Mouse (Mus musculus) MEL (cell line): ENCODE results near the gene Taar7f. TPM values are rescaled to one million over a fixed set of nuclear protein-coding genes. Genes with fewer than 3 reads are reported as not detected.

Experiments used
- DNase-seq: peaks from one replicate; pipeline ENCODE4 v3.0.0; 2011; ENCODE audit warnings: low read depth, low spot score
- H3K27ac ChIP-seq: 2 replicates; pipeline ENCODE4 v1.5.1; 2012; ENCODE audit warnings: low read depth, mild to moderate bottlenecking, control low read depth, low read length, moderate library complexity; ENCODE audit not compliant: control insufficient read depth
- H3K27me3 ChIP-seq, 2 experiments: fragments of 150-350 bp in 1 of 2; sonication (generic) in 1 of 2; 2 replicates each; pipeline ENCODE4 v1.6.1; 2012; ENCODE audit warnings: low read length in 2 of 2, mild to moderate bottlenecking in 2 of 2, improper control_type of control experiment in 1 of 2, moderate library complexity in 1 of 2; ENCODE audit not compliant: insufficient read depth in 2 of 2, control insufficient read depth in 1 of 2
- H3K36me3 ChIP-seq, 2 experiments: 2 replicates each; pipeline ENCODE4 v1.6.1; 2012 to 2014; ENCODE audit warnings: low read length in 2 of 2, improper control_type of control experiment in 1 of 2, inconsistent platforms in 1 of 2, mild to moderate bottlenecking in 1 of 2; ENCODE audit not compliant: insufficient read depth in 2 of 2, control insufficient read depth in 1 of 2
- H3K4me1 ChIP-seq, 2 experiments: fragments of 150-350 bp in 1 of 2; sonication (generic) in 1 of 2; 2 replicates each; pipeline ENCODE4 v1.6.1; 2012; ENCODE audit warnings: low read length in 2 of 2, improper control_type of control experiment in 1 of 2, mild to moderate bottlenecking in 1 of 2; ENCODE audit not compliant: insufficient read depth in 2 of 2, control insufficient read depth in 1 of 2
- H3K4me3 ChIP-seq, 2 experiments: fragments of 150-350 bp in 1 of 2; sonication (generic) in 1 of 2; 2 replicates each; pipeline ENCODE4 v1.5.1; 2012; ENCODE audit warnings: low read depth in 2 of 2, low read length in 2 of 2, mild to moderate bottlenecking in 2 of 2, moderate library complexity in 2 of 2, control low read depth in 1 of 2, improper control_type of control experiment in 1 of 2; ENCODE audit not compliant: control insufficient read depth in 1 of 2, insufficient read depth in 1 of 2
- H3K79me2 ChIP-seq: 2 replicates; pipeline ENCODE4 v1.6.1; 2012; ENCODE audit warnings: mild to moderate bottlenecking, low read length, moderate library complexity; ENCODE audit not compliant: control insufficient read depth, poor library complexity, insufficient read depth
- H3K9ac ChIP-seq: 2 replicates; pipeline ENCODE4 v1.6.1; 2012; ENCODE audit warnings: low read depth, mild to moderate bottlenecking, control low read depth, low read length, moderate library complexity; ENCODE audit not compliant: control insufficient read depth, poor library complexity, severe bottlenecking
- H3K9me3 ChIP-seq: fragments of 150-350 bp; sonication (generic); replicated peaks from 2 replicates; pipeline ENCODE4 v1.6.1; 2012; ENCODE audit warnings: mild to moderate bottlenecking, low read length, improper control_type of control experiment, moderate library complexity; ENCODE audit not compliant: insufficient read depth
- BHLHE40 ChIP-seq: IDR thresholded peaks from 2 replicates; pipeline ENCODE4 v1.6.1; 2012; ENCODE audit warnings: low read depth, mild to moderate bottlenecking, inconsistent platforms, low read length, improper control_type of control experiment, borderline replicate concordance
- CTCF ChIP-seq, 3 experiments: IDR thresholded peaks in 2 of 3; conservative IDR thresholded peaks in 1 of 3; 2 replicates each; pipeline ENCODE4 v1.5.1; 2011 to 2012; ENCODE audit warnings: low read length in 3 of 3, low read depth in 2 of 3, mild to moderate bottlenecking in 2 of 3, improper control_type of control experiment in 1 of 3, inconsistent platforms in 1 of 3, mixed read lengths in 1 of 3, moderate library complexity in 1 of 3; ENCODE audit not compliant: control insufficient read depth in 1 of 3, insufficient read depth in 1 of 3, poor library complexity in 1 of 3, severe bottlenecking in 1 of 3
- E2F4 ChIP-seq: IDR thresholded peaks from 2 replicates; pipeline ENCODE4 v1.6.1; 2011; ENCODE audit warnings: low read depth, low read length, improper control_type of control experiment, borderline replicate concordance
- GATA1 ChIP-seq: IDR thresholded peaks from 2 replicates; pipeline ENCODE4 v1.6.1; 2011; ENCODE audit warnings: low read depth, low read length, improper control_type of control experiment
- KAT2A ChIP-seq: conservative IDR thresholded peaks from 2 replicates; pipeline ENCODE4 v1.6.1; 2012; ENCODE audit warnings: low read depth, low read length, improper control_type of control experiment, inconsistent platforms
- MAFK ChIP-seq: IDR thresholded peaks from 2 replicates; pipeline ENCODE4 v1.6.1; 2011; ENCODE audit warnings: low read depth, mild to moderate bottlenecking, low read length, improper control_type of control experiment, borderline replicate concordance
- MAZ ChIP-seq: IDR thresholded peaks from 2 replicates; pipeline ENCODE4 v1.6.1; 2012; ENCODE audit warnings: low read depth, mild to moderate bottlenecking, inconsistent platforms, low read length, improper control_type of control experiment
- MEF2A ChIP-seq: IDR thresholded peaks from 2 replicates; pipeline ENCODE4 v1.6.1; 2014; ENCODE audit warnings: low read depth, mild to moderate bottlenecking, inconsistent platforms, low read length, improper control_type of control experiment; ENCODE audit not compliant: poor library complexity, insufficient replicate concordance, severe bottlenecking; ENCODE audit errors: extremely low read depth
- MYB ChIP-seq: IDR thresholded peaks from 2 replicates; pipeline ENCODE4 v1.6.1; 2011; ENCODE audit warnings: mild to moderate bottlenecking, low read depth, low read length, improper control_type of control experiment
- MYC ChIP-seq: IDR thresholded peaks from 2 replicates; pipeline ENCODE4 v1.6.1; 2011; ENCODE audit warnings: low read depth, mild to moderate bottlenecking, low read length, improper control_type of control experiment, moderate library complexity
- NELFE ChIP-seq: IDR thresholded peaks from 2 replicates; pipeline ENCODE4 v1.6.1; 2011; ENCODE audit warnings: low read depth, low read length, improper control_type of control experiment
- POLR2A ChIP-seq, 2 experiments: IDR thresholded peaks; 2 replicates each; pipeline ENCODE4 v1.6.1; 2011 to 2012; ENCODE audit warnings: low read length in 2 of 2, mild to moderate bottlenecking in 2 of 2, control low read depth in 1 of 2, improper control_type of control experiment in 1 of 2, low read depth in 1 of 2, moderate library complexity in 1 of 2; ENCODE audit not compliant: control insufficient read depth in 1 of 2, insufficient read depth in 1 of 2, poor library complexity in 1 of 2
- POLR2AphosphoS2 ChIP-seq: IDR thresholded peaks from 2 replicates; pipeline ENCODE4 v1.6.1; 2011; ENCODE audit warnings: low read length, improper control_type of control experiment
- RCOR1 ChIP-seq: IDR thresholded peaks from 2 replicates; pipeline ENCODE4 v1.6.1; 2012; ENCODE audit warnings: low read depth, mild to moderate bottlenecking, inconsistent platforms, low read length, improper control_type of control experiment
- SIN3A ChIP-seq: IDR thresholded peaks from 2 replicates; pipeline ENCODE4 v1.6.1; 2012; ENCODE audit warnings: low read length, improper control_type of control experiment, inconsistent platforms
- TAL1 ChIP-seq: IDR thresholded peaks from 2 replicates; pipeline ENCODE4 v1.6.1; 2012; ENCODE audit warnings: mild to moderate bottlenecking, inconsistent platforms, low read length, moderate library complexity, mixed read lengths
- TBP ChIP-seq: IDR thresholded peaks from 2 replicates; pipeline ENCODE4 v1.8.0; 2011; ENCODE audit warnings: low read depth, low read length, improper control_type of control experiment
- TCF12 ChIP-seq: IDR thresholded peaks from 2 replicates; pipeline ENCODE4 v1.6.1; 2014; ENCODE audit warnings: low read depth, mild to moderate bottlenecking, inconsistent platforms, low read length, improper control_type of control experiment, moderate library complexity
- USF1 ChIP-seq: IDR thresholded peaks from 2 replicates; pipeline ENCODE4 v1.6.1; 2014; ENCODE audit warnings: low read depth, mild to moderate bottlenecking, inconsistent platforms, low read length, improper control_type of control experiment, moderate library complexity
- ZC3H11A ChIP-seq: IDR thresholded peaks from 2 replicates; pipeline ENCODE4 v1.6.1; 2012; ENCODE audit warnings: low read depth, mild to moderate bottlenecking, inconsistent platforms, low read length, improper control_type of control experiment
- ZKSCAN1 ChIP-seq: IDR thresholded peaks from 2 replicates; pipeline ENCODE4 v1.6.1; 2012; ENCODE audit warnings: low read depth, mild to moderate bottlenecking, inconsistent platforms, low read length, improper control_type of control experiment, moderate library complexity
- ZMIZ1 ChIP-seq: IDR thresholded peaks from 2 replicates; pipeline ENCODE4 v1.6.1; 2012; ENCODE audit warnings: low read depth, mild to moderate bottlenecking, inconsistent platforms, low read length, improper control_type of control experiment, moderate library complexity
- ZNF384 ChIP-seq: IDR thresholded peaks from 2 replicates; pipeline ENCODE4 v1.6.1; 2012; ENCODE audit warnings: low read depth, mild to moderate bottlenecking, inconsistent platforms, low read length, improper control_type of control experiment
- polyA plus RNA-seq, 2 experiments: library from polyadenylated mRNA; stranded (reverse) in 1 of 2; unstranded in 1 of 2; fragments of >175 nt in 1 of 2; fragments of >200 nt in 1 of 2; gene quantifications; 2 replicates each; pipeline versions ENCODE4 v1.2.1 to v1.2.4; 2012; ENCODE audit warnings: low replicate concordance in 2 of 2, low read depth in 1 of 2; ENCODE audit not compliant: insufficient read length in 2 of 2, insufficient read depth in 1 of 2, missing spikeins in 1 of 2
- total RNA-seq: library from RNA; depleted of rRNA; stranded (reverse); fragments of 300-350 nt; gene quantifications from 2 replicates; pipeline ENCODE4 v1.2.3, GENCODE M21; 2012

Gene Taar7f
- total and polyA plus RNA-seq, 3 experiments: not detected

- H3K27me3 ChIP-seq: 0 out of 4 replicates have a peak, but pooled peaks cover 0 to 1% of the 10 kb centered on the region in 2 experiments
Observed at GRCm38 (mm10) chr10:24085936-24086335, 36.6 kb downstream of the Taar7f start.

GRCm38 (mm10) chr10:24086555-24086954, 37.2 kb downstream of the Taar7f start:
- no peak for DNase-seq
- Histone ChIP-seq H3K79me2 (no peaks in the 10 kb centered on the region), H3K9ac (no peak overlapping the region), H3K4me3 (no peak overlapping the region), H3K9me3 (no peaks in the 10 kb centered on the region), H3K27ac (no peak overlapping the region), H3K4me1 (no peaks in the 10 kb centered on the region)
- TF ChIP-seq NELFE: no peak
- TF ChIP-seq ZMIZ1: no peak
- no peak for TF ChIP-seq TAL1
- TF ChIP-seq POLR2AphosphoS2: no peak
- no peak for TF ChIP-seq POLR2A (IDR thresholded peaks at IDR 0.05; ENCODE audit: control insufficient read depth in 1 of 2, insufficient read depth in 1 of 2, low read depth in 1 of 2, low read length in 2 of 2, poor library complexity in 1 of 2)
- TF ChIP-seq BHLHE40: no peak
- no peak for TF ChIP-seq MEF2A
- no peak for TF ChIP-seq ZC3H11A
- TF ChIP-seq GATA1: no peak
- no peak for TF ChIP-seq MAFK
- TF ChIP-seq MYC: no peak
- no peak for TF ChIP-seq RCOR1
- TF ChIP-seq, all 39 proteins: peak for 0
- Histone ChIP-seq H3K36me3 (no peaks in the 10 kb centered on the region), H3K27me3 (0 out of 4 replicates have a peak, but pooled peaks cover 0 to 1% of the 10 kb centered on the region in 2 experiments)

More at GRCm38 (mm10) chr10:24085936-24086335, 36.6 kb downstream of the Taar7f start:
- Histone ChIP-seq H3K4me3 (no peak overlapping the region), H3K4me1 (no peaks in the 10 kb centered on the region), H3K36me3 (no peaks in the 10 kb centered on the region), H3K79me2 (no peaks in the 10 kb centered on the region), H3K27ac (no peak overlapping the region), H3K9ac (no peak overlapping the region), H3K9me3 (no peaks in the 10 kb centered on the region)
- no peak for TF ChIP-seq MAFK
- TF ChIP-seq SIN3A: no peak
- no peak for TF ChIP-seq CTCF (IDR thresholded peaks at IDR 0.05 in 2 of 3, conservative IDR thresholded peaks at IDR 0.05 in 1 of 3; ENCODE audit: control insufficient read depth in 1 of 3, insufficient read depth in 1 of 3, low read depth in 2 of 3, low read length in 3 of 3, poor library complexity in 1 of 3, severe bottlenecking in 1 of 3)
- TF ChIP-seq KAT2A: no peak
- TF ChIP-seq BHLHE40: no peak
- TF ChIP-seq MYB: no peak
- TF ChIP-seq ZMIZ1: no peak
- no peak for TF ChIP-seq ZKSCAN1
- no peak for TF ChIP-seq MAZ
- no peak for TF ChIP-seq TCF12
- no peak for TF ChIP-seq POLR2AphosphoS2
- TF ChIP-seq E2F4: no peak
- TF ChIP-seq RCOR1: no peak
- TF ChIP-seq ZNF384: no peak
- no peak for TF ChIP-seq MEF2A
- TF ChIP-seq POLR2A (IDR thresholded peaks at IDR 0.05; ENCODE audit: control insufficient read depth in 1 of 2, insufficient read depth in 1 of 2, low read depth in 1 of 2, low read length in 2 of 2, poor library complexity in 1 of 2): no peak
- TF ChIP-seq TBP: no peak
- no peak for TF ChIP-seq USF1
- DNase-seq: no peak
